In the genomic region with DNA sequence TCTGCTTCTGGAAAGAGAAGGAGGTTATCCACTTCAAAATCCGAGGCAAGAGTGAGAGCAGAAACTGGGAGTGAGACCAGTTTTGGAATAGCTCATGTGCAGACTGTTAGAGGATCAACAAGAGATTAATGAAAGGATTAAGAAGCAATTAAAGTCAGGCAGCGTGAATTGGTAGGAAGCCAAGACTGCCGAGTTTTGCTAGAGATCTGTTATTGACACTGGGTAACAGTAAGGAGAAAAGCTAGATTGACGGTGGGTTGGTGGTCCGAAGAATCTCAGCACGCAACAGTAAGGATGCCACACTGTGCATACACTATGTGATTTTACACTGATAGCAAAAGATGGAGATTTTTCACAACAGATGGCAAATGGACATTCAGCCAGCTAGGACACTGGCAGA, we compare ENCODE assay signal across 27 mouse cellular contexts.
DNase-seq lines count a peak whose midpoint lies in the region; ATAC-seq lines count a peak whose summit lies in the region.
"Had no signal": no experiment of that assay in that cellular context is flagged by ENCODE, and none has a peak within 500 bp of the region (broad histone marks: within the 10 kb centered on the region; RNA-seq: fewer than 3 reads in every experiment).

No protein-coding gene starts in this region.

- no peak overlapping the region for H3K27ac ChIP-seq in hindbrain, embryonic 14.5 days
- no peak overlapping the region for H3K27ac ChIP-seq in hindbrain, embryonic 13.5 days
- no peak overlapping the region for H3K27ac ChIP-seq in midbrain, embryonic 13.5 days
- H3K27ac ChIP-seq in midbrain, embryonic 10.5 days (replicated peaks), result no peak overlapping the region
- no peak overlapping the region for H3K27ac ChIP-seq in forebrain, embryonic 16.5 days (ENCODE audit: low read length)
- H3K27ac ChIP-seq: embryonic facial prominence, embryonic 13.5 days; heart, embryonic 10.5 days; intestine, embryonic 15.5 days; limb, embryonic 13.5 days; liver, embryonic 12.5 days; lung, embryonic 15.5 days; macrophage; stomach, postnatal 0 days had no signal

- no peaks in the 10 kb centered on the region for H3K27me3 ChIP-seq in hindbrain, embryonic 14.5 days (ENCODE audit: control insufficient read depth, insufficient read depth, low read length)
- no peaks in the 10 kb centered on the region for H3K27me3 ChIP-seq in hindbrain, embryonic 13.5 days
- no peaks in the 10 kb centered on the region for H3K27me3 ChIP-seq in midbrain, embryonic 13.5 days
- H3K27me3 ChIP-seq in midbrain, embryonic 10.5 days (ENCODE audit: low read depth, poor library complexity, severe bottlenecking), result no peaks in the 10 kb centered on the region
- H3K27me3 ChIP-seq in forebrain, embryonic 16.5 days (replicated peaks; ENCODE audit: control insufficient read depth, insufficient read depth, low read length), result no peaks in the 10 kb centered on the region
- H3K27me3 ChIP-seq: embryonic facial prominence, embryonic 13.5 days; intestine, embryonic 15.5 days; limb, embryonic 13.5 days; liver, embryonic 12.5 days; lung, embryonic 15.5 days had no signal

- H3K4me1 ChIP-seq in hindbrain, embryonic 14.5 days (replicated peaks; ENCODE audit: control insufficient read depth, insufficient read depth, low read length), result no peaks in the 10 kb centered on the region
- no peaks in the 10 kb centered on the region for H3K4me1 ChIP-seq in hindbrain, embryonic 13.5 days (replicated peaks)
- no peaks in the 10 kb centered on the region for H3K4me1 ChIP-seq in midbrain, embryonic 13.5 days (replicated peaks)
- H3K4me1 ChIP-seq in midbrain, embryonic 10.5 days, result no peaks in the 10 kb centered on the region
- H3K4me1 ChIP-seq in forebrain, embryonic 16.5 days (replicated peaks; ENCODE audit: control insufficient read depth, insufficient read depth, low read length), result peaks cover 4% of the 10 kb centered on the region; the same call in 1 of the 2 replicates
- H3K4me1 ChIP-seq: embryonic facial prominence, embryonic 13.5 days; heart, embryonic 10.5 days; intestine, embryonic 15.5 days; limb, embryonic 13.5 days; liver, embryonic 12.5 days; lung, embryonic 15.5 days had no signal

- ATAC-seq in hindbrain, embryonic 14.5 days (ENCODE audit: low FRiP score), result peak; percentile 66
- ATAC-seq in hindbrain, embryonic 13.5 days (ENCODE audit: low FRiP score), result no peak
- ATAC-seq in midbrain, embryonic 13.5 days, result peak; percentile 79
- ATAC-seq in forebrain, embryonic 16.5 days, result peak; percentile 84
- ATAC-seq: intestine, embryonic 15.5 days; liver, embryonic 12.5 days had no signal

- no peak for DNase-seq in hindbrain, embryonic 14.5 days (ENCODE audit: low spot score)
- no peak for DNase-seq in midbrain, embryonic 10.5 days (ENCODE audit: low spot score)
- peak; percentile 43 for DNase-seq in retina, postnatal 7 days (ENCODE audit: low read depth, low spot score)
- DNase-seq in lung, postnatal 14 days, result no peak
- DNase-seq in kidney, postnatal 14 days, result no peak
- DNase-seq: adrenal gland, postnatal 25 days; cerebellum, adult 11 months; cerebellum, postnatal 36 days; embryo, embryonic 11 days; heart, postnatal 4 days; kidney, adult 9 months; kidney, postnatal 25 days; layer of hippocampus, postnatal 36 days; thymus, adult 2 months; thymus, postnatal 4 days had no signal

- H3K36me3 ChIP-seq in hindbrain, embryonic 14.5 days (replicated peaks; ENCODE audit: control insufficient read depth, insufficient read depth), result no peaks in the 10 kb centered on the region
- H3K36me3 ChIP-seq in hindbrain, embryonic 13.5 days, result no peaks in the 10 kb centered on the region
- H3K36me3 ChIP-seq in midbrain, embryonic 13.5 days, result no peaks in the 10 kb centered on the region
- H3K36me3 ChIP-seq in midbrain, embryonic 10.5 days, result no peaks in the 10 kb centered on the region
- H3K36me3 ChIP-seq in forebrain, embryonic 16.5 days (ENCODE audit: control insufficient read depth, insufficient read depth), result no peaks in the 10 kb centered on the region
- H3K36me3 ChIP-seq: embryonic facial prominence, embryonic 13.5 days; heart, embryonic 10.5 days; intestine, embryonic 15.5 days; limb, embryonic 13.5 days; liver, embryonic 12.5 days; lung, embryonic 15.5 days had no signal

- WGBS in hindbrain, embryonic 14.5 days, result 57% methylated on average over 6 of the region's 6 CpGs
- WGBS in hindbrain, embryonic 13.5 days, result 82% methylated on average over 6 of the region's 6 CpGs
- WGBS in midbrain, embryonic 13.5 days, result 61% methylated on average over 6 of the region's 6 CpGs
- 83% methylated on average over 6 of the region's 6 CpGs for WGBS in midbrain, embryonic 10.5 days
- WGBS in forebrain, embryonic 16.5 days, result 19% methylated on average over 6 of the region's 6 CpGs

- H3K9me3 ChIP-seq in hindbrain, embryonic 14.5 days (ENCODE audit: control insufficient read depth, low read length), result no peaks in the 10 kb centered on the region
- no peaks in the 10 kb centered on the region for H3K9me3 ChIP-seq in hindbrain, embryonic 13.5 days
- H3K9me3 ChIP-seq in midbrain, embryonic 13.5 days, result no peaks in the 10 kb centered on the region
- no peaks in the 10 kb centered on the region for H3K9me3 ChIP-seq in midbrain, embryonic 10.5 days (replicated peaks)
- no peaks in the 10 kb centered on the region for H3K9me3 ChIP-seq in forebrain, embryonic 16.5 days (ENCODE audit: control insufficient read depth, low read length)
- H3K9me3 ChIP-seq: embryonic facial prominence, embryonic 13.5 days; heart, embryonic 10.5 days; intestine, embryonic 15.5 days; limb, embryonic 13.5 days; liver, embryonic 12.5 days; lung, embryonic 15.5 days had no signal

- no peak overlapping the region for H3K9ac ChIP-seq in hindbrain, embryonic 14.5 days
- no peak overlapping the region for H3K9ac ChIP-seq in hindbrain, embryonic 13.5 days
- H3K9ac ChIP-seq in midbrain, embryonic 13.5 days (replicated peaks), result no peak overlapping the region
- no peak overlapping the region for H3K9ac ChIP-seq in forebrain, embryonic 16.5 days (replicated peaks; ENCODE audit: low read depth, low read length)
- H3K9ac ChIP-seq: embryonic facial prominence, embryonic 13.5 days; intestine, embryonic 15.5 days; limb, embryonic 13.5 days; liver, embryonic 12.5 days; lung, embryonic 15.5 days had no signal

- no peak overlapping the region for H3K4me2 ChIP-seq in hindbrain, embryonic 14.5 days (replicated peaks)
- no peak overlapping the region for H3K4me2 ChIP-seq in hindbrain, embryonic 13.5 days
- no peak overlapping the region for H3K4me2 ChIP-seq in midbrain, embryonic 13.5 days (replicated peaks)
- no peak overlapping the region for H3K4me2 ChIP-seq in forebrain, embryonic 16.5 days (ENCODE audit: low read length)
- H3K4me2 ChIP-seq: embryonic facial prominence, embryonic 13.5 days; intestine, embryonic 15.5 days; limb, embryonic 13.5 days; liver, embryonic 12.5 days; lung, embryonic 15.5 days had no signal

- no peak overlapping the region for H3K4me3 ChIP-seq in hindbrain, embryonic 14.5 days (replicated peaks; ENCODE audit: low read length)
- H3K4me3 ChIP-seq in hindbrain, embryonic 13.5 days, result no peak overlapping the region
- H3K4me3 ChIP-seq in midbrain, embryonic 13.5 days (replicated peaks), result no peak overlapping the region
- no peak overlapping the region for H3K4me3 ChIP-seq in midbrain, embryonic 10.5 days
- no peak overlapping the region for H3K4me3 ChIP-seq in forebrain, embryonic 16.5 days (replicated peaks; ENCODE audit: low read length)
- H3K4me3 ChIP-seq: embryonic facial prominence, embryonic 13.5 days; erythroblast, embryonic 14.5 days; heart, embryonic 10.5 days; intestine, embryonic 15.5 days; limb, embryonic 13.5 days; liver, embryonic 12.5 days; lung, embryonic 15.5 days had no signal
